Mouse (Mus musculus): Measurements from ENCODE around the gene Ccl4.

GRCm38 (mm10) chr11:83632744-83633143, 29.6 kb upstream of the Ccl4 start:
- TF ChIP-seq GATA1 (IDR thresholded peaks at IDR 0.05; ENCODE audit: borderline replicate concordance, low read length) (no peak), FLI1 (IDR thresholded peaks at IDR 0.05; ENCODE audit: low read length) (no peak)

All from megakaryocyte, embryonic 14.5 days (primary cell).